Mouse (Mus musculus) stomach, postnatal 0 days (tissue): ENCODE results near the gene P2ry12. TPM values are rescaled to one million over a fixed set of nuclear protein-coding genes. Genes with fewer than 3 reads are reported as not detected.

Source experiments
- ATAC-seq: fragments of 200-750 bp; cut with Nextera tagmentation; 2 replicates; pipeline ENCODE4 v1.8.0; 2017; ENCODE audit not compliant: low FRiP score, low TSS enrichment
- DNase-seq: peaks from one replicate; pipeline ENCODE4 v3.0.0-alpha.2; 2016; ENCODE audit warnings: low spot score
- H3K27ac ChIP-seq: fragments of 300-500 bp; sonication (generic); replicated peaks from 2 replicates; pipeline ENCODE4 v1.5.1; 2014; ENCODE audit warnings: mild to moderate bottlenecking, control low read depth
- H3K27me3 ChIP-seq: fragments of 300-500 bp; sonication (generic); 2 replicates; pipeline ENCODE4 v1.6.1; 2014; ENCODE audit warnings: low read length; ENCODE audit not compliant: control insufficient read depth, insufficient read depth
- H3K36me3 ChIP-seq: fragments of 300-500 bp; sonication (generic); 2 replicates; pipeline ENCODE4 v1.6.1; 2014; ENCODE audit warnings: low read length, mixed read lengths; ENCODE audit not compliant: control insufficient read depth, insufficient read depth
- H3K4me1 ChIP-seq: fragments of 300-500 bp; sonication (generic); replicated peaks from 2 replicates; pipeline ENCODE4 v1.6.1; 2014; ENCODE audit warnings: antibody characterized with exemption; ENCODE audit not compliant: control insufficient read depth, insufficient read depth
- H3K4me2 ChIP-seq: fragments of 300-500 bp; sonication (generic); replicated peaks from 2 replicates; pipeline ENCODE4 v1.6.1; 2014; ENCODE audit warnings: low read depth, mild to moderate bottlenecking, control low read depth, moderate library complexity
- H3K4me3 ChIP-seq: fragments of 300-500 bp; sonication (generic); 2 replicates; pipeline ENCODE4 v1.5.1; 2014; ENCODE audit warnings: low read depth, low read length, control low read depth
- H3K9ac ChIP-seq: fragments of 300-500 bp; sonication (generic); 2 replicates; pipeline ENCODE4 v1.6.1; 2014; ENCODE audit warnings: mild to moderate bottlenecking, low read length, control low read depth, mixed read lengths
- H3K9me3 ChIP-seq: fragments of 300-500 bp; sonication (generic); 2 replicates; pipeline ENCODE4 v1.6.1; 2016; ENCODE audit warnings: low read length; ENCODE audit not compliant: control insufficient read depth
- CTCF ChIP-seq: IDR thresholded peaks from 2 replicates; pipeline ENCODE4 v1.5.1; 2016; ENCODE audit warnings: antibody characterized with exemption, low read depth, mild to moderate bottlenecking, moderate library complexity
- EP300 ChIP-seq: optimal IDR thresholded peaks from 2 replicates; pipeline ENCODE3; 2016; ENCODE audit warnings: antibody characterized with exemption
- WGBS: fragments of 180-500 bp; shearing (Covaris S2); extraction: QIAGEN DNeasy Blood & Tissue Kit; methylation state at CpG from one replicate; pipeline ENCODE4 v1.1.7; 2014; 5-methylcytosine and 5-hydroxymethylcytosine counted together
- polyA plus RNA-seq: library from polyadenylated mRNA; unstranded; fragments of >200 nt; fragmentation: Nextera tagmentation; extraction: Ambion mirVana; gene quantifications from 2 replicates; pipeline ENCODE4 v1.2.1, GENCODE M21; 2015

The P2ry12 gene
- polyA plus RNA-seq, 1 experiment from 2014 or later, result 2.9 TPM

GRCm38 (mm10) chr3:59210727-59211126 lies 51.9 kb downstream of the P2ry12 start, which contains the start of gene P2ry13:
TSS of gene P2ry13 (minus strand) at chr3:59210882.
- whole genome bisulfite sequencing, result 88% methylated on average over 6 of the region's 6 CpGs
- no peak within 1 kb of the TSS for H3K4me3 ChIP-seq
- no peaks in the 10 kb centered on the region for H3K27me3 ChIP-seq
- no peak within 1 kb of the TSS for H3K9ac ChIP-seq
- DNase-seq, result no peak
- H3K36me3 ChIP-seq, result no peaks in the 10 kb centered on the region
- no peak for ATAC-seq
- TF ChIP-seq CTCF (no peak), EP300 (no peak)
- no peaks in the 10 kb centered on the region for H3K9me3 ChIP-seq
- H3K27ac ChIP-seq, result no peak within 1 kb of the TSS
- no peaks in the 10 kb centered on the region for H3K4me1 ChIP-seq
- no peak within 1 kb of the TSS for H3K4me2 ChIP-seq

- Histone ChIP-seq H3K9ac (no peak overlapping the region), H3K4me2 (no peak overlapping the region), H3K4me1 (no peaks in the 10 kb centered on the region), H3K27ac (no peak overlapping the region), H3K36me3 (no peaks in the 10 kb centered on the region), H3K27me3 (no peaks in the 10 kb centered on the region), H3K4me3 (no peak overlapping the region), H3K9me3 (no peaks in the 10 kb centered on the region)
- ATAC-seq (no peak), DNase-seq (no peak)
- WGBS, result 65% methylated on average over 8 of the region's 8 CpGs
- no peak for TF ChIP-seq CTCF
- TF ChIP-seq EP300, result no peak
Measured at GRCm38 (mm10) chr3:59210089-59210488, 52.6 kb downstream of the P2ry12 start.

- no peak overlapping the region for H3K4me2 ChIP-seq
- ATAC-seq (no peak), DNase-seq (no peak)
- H3K4me3 ChIP-seq, result no peak overlapping the region
- no peaks in the 10 kb centered on the region for H3K36me3 ChIP-seq
- no peaks in the 10 kb centered on the region for H3K27me3 ChIP-seq
- H3K9me3 ChIP-seq, result no peaks in the 10 kb centered on the region
- 62% methylated on average over 4 of the region's 4 CpGs for WGBS
- no peak overlapping the region for H3K27ac ChIP-seq
- TF ChIP-seq EP300 (no peak), CTCF (peak; percentile 93)
- H3K9ac ChIP-seq, result no peak overlapping the region
- no peaks in the 10 kb centered on the region for H3K4me1 ChIP-seq
Measured at GRCm38 (mm10) chr3:59208650-59209548, 53.8 kb downstream of the P2ry12 start.

- ATAC-seq, result no peak
- H3K9ac ChIP-seq, result no peak overlapping the region
Measured at GRCm38 (mm10) chr3:59205941-59206340, 56.7 kb downstream of the P2ry12 start.

GRCm38 (mm10) chr3:59204719-59205503 lies 57.8 kb downstream of the P2ry12 start:
- Histone ChIP-seq H3K9me3 (no peaks in the 10 kb centered on the region), H3K4me2 (no peak overlapping the region), H3K27ac (peak overlapping the region; percentile 73; the same call in 1 of the 2 replicates), H3K36me3 (no peaks in the 10 kb centered on the region), H3K9ac (no peak overlapping the region), H3K27me3 (no peaks in the 10 kb centered on the region), H3K4me1 (no peaks in the 10 kb centered on the region), H3K4me3 (no peak overlapping the region)
- WGBS, result 50% methylated on average over 11 of the region's 11 CpGs
- ATAC-seq, result no peak
- DNase-seq, result no peak
- TF ChIP-seq CTCF (no peak), EP300 (no peak)

More at GRCm38 (mm10) chr3:59205941-59206340, 56.7 kb downstream of the P2ry12 start:
- Histone ChIP-seq H3K27ac (no peak overlapping the region), H3K27me3 (no peaks in the 10 kb centered on the region), H3K4me1 (no peaks in the 10 kb centered on the region), H3K4me3 (no peak overlapping the region), H3K36me3 (no peaks in the 10 kb centered on the region), H3K4me2 (no peak overlapping the region), H3K9me3 (no peaks in the 10 kb centered on the region)
- WGBS, result 79% methylated on average over 4 of the region's 4 CpGs
- no peak for DNase-seq
- TF ChIP-seq CTCF (no peak), EP300 (no peak)
